Comparison of ENCODE assay signal across 17 mouse cellular contexts in genomic region chr10:76259566-76260232, GRCm38 (mm10). TPM values are rescaled to one million over a fixed set of nuclear protein-coding genes. Genes with fewer than 3 reads are reported as not detected.
DNase-seq lines count a peak whose midpoint lies in the region; ATAC-seq and TF ChIP-seq lines count a peak whose summit lies in the region.
"Had no signal": no experiment of that assay in that cellular context is flagged by ENCODE, and none has a peak within 500 bp of the region (broad histone marks: within the 10 kb centered on the region; RNA-seq: fewer than 3 reads in every experiment).

No protein-coding gene starts in this region.

- TF ChIP-seq EP300 in heart, postnatal 0 days (IDR thresholded peaks at IDR 0.05; ENCODE audit: low read depth), result no peak

- no peaks in the 10 kb centered on the region for H3K27me3 ChIP-seq in heart, postnatal 0 days (ENCODE audit: control insufficient read depth, insufficient read depth, low read length)
- no peaks in the 10 kb centered on the region for H3K27me3 ChIP-seq in limb, embryonic 11.5 days (ENCODE audit: control insufficient read depth, insufficient read depth, low read length)
- H3K27me3 ChIP-seq in neural tube, embryonic 15.5 days (replicated peaks), result no peaks in the 10 kb centered on the region
- H3K27me3 ChIP-seq: embryonic facial prominence, embryonic 13.5 days; intestine, embryonic 15.5 days; liver, embryonic 12.5 days had no signal

- H3K4me2 ChIP-seq in heart, postnatal 0 days (ENCODE audit: low read depth, low read length), result no peak overlapping the region
- no peak overlapping the region for H3K4me2 ChIP-seq in limb, embryonic 11.5 days (ENCODE audit: low read depth, severe bottlenecking)
- no peak overlapping the region for H3K4me2 ChIP-seq in neural tube, embryonic 15.5 days
- H3K4me2 ChIP-seq: embryonic facial prominence, embryonic 13.5 days; heart, embryonic 11.5 days; intestine, embryonic 15.5 days; liver, embryonic 12.5 days had no signal

- peaks cover 20% of the 10 kb centered on the region for H3K4me1 ChIP-seq in heart, postnatal 0 days (ENCODE audit: control insufficient read depth, insufficient read depth)
- no peaks in the 10 kb centered on the region for H3K4me1 ChIP-seq in limb, embryonic 11.5 days (ENCODE audit: control insufficient read depth, insufficient read depth, low read length)
- peaks cover 3% of the 10 kb centered on the region; the same call in 1 of the 2 replicates for H3K4me1 ChIP-seq in neural tube, embryonic 15.5 days
- H3K4me1 ChIP-seq: intestine, embryonic 15.5 days; liver, embryonic 12.5 days had no signal

- no peak overlapping the region for H3K9ac ChIP-seq in heart, postnatal 0 days (replicated peaks; ENCODE audit: low read depth, low read length)
- H3K9ac ChIP-seq in limb, embryonic 11.5 days (ENCODE audit: low read length), result no peak overlapping the region
- no peak overlapping the region for H3K9ac ChIP-seq in neural tube, embryonic 15.5 days (replicated peaks)
- H3K9ac ChIP-seq: embryonic facial prominence, embryonic 13.5 days; intestine, embryonic 15.5 days; liver, embryonic 12.5 days had no signal

- intact Hi-C loops in heart, postnatal 36 days (cut with DNase I), result no loop called here

- H3K9me3 ChIP-seq in heart, postnatal 0 days (replicated peaks; ENCODE audit: control insufficient read depth, low read length), result no peaks in the 10 kb centered on the region
- no peaks in the 10 kb centered on the region for H3K9me3 ChIP-seq in limb, embryonic 11.5 days (ENCODE audit: control insufficient read depth, low read length)
- no peaks in the 10 kb centered on the region for H3K9me3 ChIP-seq in neural tube, embryonic 15.5 days (replicated peaks)
- H3K9me3 ChIP-seq: embryonic facial prominence, embryonic 13.5 days; forebrain, embryonic 10.5 days; intestine, embryonic 15.5 days; liver, embryonic 12.5 days had no signal

- H3K4me3 ChIP-seq in heart, postnatal 0 days (ENCODE audit: low read depth, low read length), result no peak overlapping the region
- H3K4me3 ChIP-seq in limb, embryonic 11.5 days (ENCODE audit: low read depth, low read length), result no peak overlapping the region
- H3K4me3 ChIP-seq in neural tube, embryonic 15.5 days (replicated peaks), result no peak overlapping the region
- H3K4me3 ChIP-seq: embryonic facial prominence, embryonic 13.5 days; forebrain, embryonic 10.5 days; intestine, embryonic 15.5 days; liver, embryonic 12.5 days had no signal

- H3K27ac ChIP-seq in heart, postnatal 0 days (ENCODE audit: low read depth), result peak overlapping the region; percentile 25; the same call in 1 of the 2 replicates
- no peak overlapping the region for H3K27ac ChIP-seq in limb, embryonic 11.5 days (replicated peaks; ENCODE audit: low read depth, low read length)
- H3K27ac ChIP-seq in neural tube, embryonic 15.5 days (replicated peaks), result no peak overlapping the region
- H3K27ac ChIP-seq: embryonic facial prominence, embryonic 13.5 days; intestine, embryonic 15.5 days; liver, embryonic 12.5 days had no signal

- no peak for DNase-seq in heart, postnatal 0 days (ENCODE audit: low spot score)
- no peak for DNase-seq in heart, postnatal 36 days
- peak; percentile 53 for DNase-seq in lung, postnatal 10 days
- DNase-seq in lung, postnatal 25 days (ENCODE audit: low spot score), result no peak
- peak; percentile 53 for DNase-seq in brain, adult 2 months (ENCODE audit: low read depth, low spot score)
- DNase-seq in limb, embryonic 11.5 days (ENCODE audit: low spot score), result peak; percentile 44
- DNase-seq: cerebellum, adult 9-11 months; gastrocnemius, postnatal 36 days; right cerebral cortex, postnatal 14 days; thymus, postnatal 25 days had no signal

- TF ChIP-seq CTCF in heart, postnatal 0 days (IDR thresholded peaks at IDR 0.05; ENCODE audit: low read depth), result no peak

- H3K36me3 ChIP-seq in heart, postnatal 0 days (replicated peaks; ENCODE audit: control insufficient read depth, insufficient read depth, low read length), result peaks cover 5% of the 10 kb centered on the region
- no peaks in the 10 kb centered on the region for H3K36me3 ChIP-seq in limb, embryonic 11.5 days (ENCODE audit: control insufficient read depth, insufficient read depth, low read length)
- H3K36me3 ChIP-seq in neural tube, embryonic 15.5 days, result peaks cover 13% of the 10 kb centered on the region
- H3K36me3 ChIP-seq: intestine, embryonic 15.5 days; liver, embryonic 12.5 days had no signal

- ATAC-seq in heart, postnatal 0 days (ENCODE audit: insufficient read depth, low read depth), result no peak
- ATAC-seq in limb, embryonic 11.5 days (ENCODE audit: insufficient number of reproducible peaks, low FRiP score, low TSS enrichment, low read depth), result no peak
- ATAC-seq in neural tube, embryonic 15.5 days (ENCODE audit: low FRiP score), result no peak
- ATAC-seq: intestine, embryonic 15.5 days; liver, embryonic 12.5 days had no signal

- WGBS in heart, postnatal 0 days, result 66% methylated on average over 18 of the region's 18 CpGs
- WGBS in limb, embryonic 11.5 days, result 64% methylated on average over 18 of the region's 18 CpGs
- WGBS in neural tube, embryonic 15.5 days, result 69% methylated on average over 18 of the region's 18 CpGs

RNA-seq across cellular contexts. Expression of gene S100b, which starts 6.0 kb away (rescaled TPM):
- 0.89 TPM in 1 of 2 replicates, not detected in the other for total RNA-seq in heart, postnatal 0 days (2014; rRNA removed; ENCODE audit: low replicate concordance)
- 0.70 and 0.86 TPM in 2 replicates for polyA plus RNA-seq in heart, postnatal 0 days (2015; fragmentation: Nextera tagmentation; extraction: Ambion mirVana)
- 1 to 10 TPM; 1.4 to 1.6 TPM for total RNA-seq in heart, postnatal 36 days (2021)
- polyA plus RNA-seq in limb, embryonic 11.5 days (2014; fragmentation: Nextera tagmentation; extraction: Ambion mirVana), result 0.13 and 0.23 TPM in 2 replicates
- polyA plus RNA-seq in neural tube, embryonic 15.5 days (2015; fragmentation: Nextera tagmentation; extraction: Ambion mirVana), result 5.4 and 7.4 TPM in 2 replicates
- total RNA-seq: hematopoietic stem cell, adult 5-6 weeks had no signal
- polyA plus RNA-seq: forebrain, embryonic 10.5 days; liver, embryonic 12.5 days had no signal

RNA-seq across cellular contexts. Expression of gene Prmt2, which starts 22.0 kb away (rescaled TPM):
- total RNA-seq in heart, postnatal 0 days (2014; rRNA removed; ENCODE audit: low replicate concordance), result 24.2 and 27.7 TPM in 2 replicates
- 31.7 and 36.2 TPM in 2 replicates for polyA plus RNA-seq in heart, postnatal 0 days (2015; fragmentation: Nextera tagmentation; extraction: Ambion mirVana)
- 10 to 100 TPM; 10.9 to 12.3 TPM for total RNA-seq in heart, postnatal 36 days (2021)
- polyA plus RNA-seq in limb, embryonic 11.5 days (2014; fragmentation: Nextera tagmentation; extraction: Ambion mirVana), result 49.1 and 51.0 TPM in 2 replicates
- polyA plus RNA-seq in neural tube, embryonic 15.5 days (2015; fragmentation: Nextera tagmentation; extraction: Ambion mirVana), result 262 and 302 TPM in 2 replicates

Comparison
In these comparisons a context has a peak if more than half of its experiments do, and no peak if none do; other contexts are left out.
1. DNase-seq: peak in lung, postnatal 10 days (single experiment), brain, adult 2 months (single experiment) and limb, embryonic 11.5 days (single experiment); none in heart, postnatal 0 days (single experiment), heart, postnatal 36 days (0 of 2) and lung, postnatal 25 days (single experiment).